In the genomic region with DNA sequence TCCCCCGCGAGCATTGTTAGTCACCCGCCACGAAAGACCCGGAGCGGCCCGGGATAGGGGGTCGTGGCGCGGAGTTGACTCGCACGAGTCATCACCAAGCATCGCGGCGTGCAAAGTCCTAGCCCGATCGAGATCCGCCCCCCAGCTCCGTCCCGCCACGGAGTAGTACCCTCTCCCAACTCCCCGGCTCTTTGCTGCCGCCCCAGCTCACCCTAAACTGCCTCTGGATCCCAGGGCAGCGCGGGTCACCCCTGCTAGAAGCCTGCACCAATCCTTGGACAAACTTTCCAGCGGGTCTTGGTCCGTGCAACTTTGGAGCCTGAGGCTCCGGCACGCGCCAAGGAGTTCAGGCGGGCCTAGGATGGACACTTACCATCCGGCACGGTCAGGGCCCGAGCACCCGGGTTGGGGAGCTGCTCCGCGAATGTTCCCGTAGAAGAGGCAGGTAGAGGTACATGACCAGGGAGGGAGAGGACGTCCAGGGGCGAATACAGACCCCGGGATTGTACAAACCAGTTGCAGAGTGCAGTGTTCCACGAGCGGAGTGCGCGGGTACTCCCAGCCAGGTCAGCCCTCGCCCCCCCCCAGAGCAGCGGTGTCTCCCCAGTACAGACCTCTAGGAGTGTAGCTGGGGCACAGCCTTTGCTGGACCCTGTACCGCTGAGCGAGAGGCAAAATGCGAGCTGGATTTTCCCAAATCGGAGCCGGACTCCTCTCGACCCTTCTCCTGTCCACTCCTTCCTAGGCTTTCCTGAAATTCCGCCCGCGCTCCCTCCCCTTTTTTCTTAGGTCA, we compare ENCODE assay signal across 8 mouse cellular contexts. TPM values are rescaled to one million over a fixed set of nuclear protein-coding genes. Genes with fewer than 3 reads are reported as not detected.
DNase-seq lines count a peak whose midpoint lies in the region; ATAC-seq and TF ChIP-seq lines count a peak whose summit lies in the region.

No protein-coding gene starts in this region.

- TF ChIP-seq CTCF in left cerebral cortex, adult 2 months (IDR thresholded peaks at IDR 0.05): no peak

- ATAC-seq in inflammation-experienced regulatory T-cells, adult 6 months: peak; percentile 32
- peak; percentile 63 for ATAC-seq in liver, embryonic 15.5 days (ENCODE audit: insufficient read depth)
- peak; percentile 88 for ATAC-seq in neural tube, embryonic 13.5 days (ENCODE audit: low read depth)

- under 1% methylated on average over 56 of the region's 56 CpGs for WGBS in liver, embryonic 15.5 days (ENCODE audit: insufficient replicate concordance)
- WGBS in neural tube, embryonic 13.5 days: under 1% methylated on average over 56 of the region's 56 CpGs

- H3K27me3 ChIP-seq in liver, embryonic 15.5 days: peaks cover 42% of the 10 kb centered on the region
- H3K27me3 ChIP-seq in neural tube, embryonic 13.5 days: peaks cover 23% of the 10 kb centered on the region

- peaks cover 19% of the 10 kb centered on the region; the same call in 1 of the 2 replicates for H3K4me1 ChIP-seq in liver, embryonic 15.5 days (replicated peaks)
- H3K4me1 ChIP-seq in neural tube, embryonic 13.5 days (replicated peaks): peaks cover 28% of the 10 kb centered on the region

- H3K4me2 ChIP-seq in liver, embryonic 15.5 days: peak overlapping the region; percentile 75
- peak overlapping the region; percentile 70 for H3K4me2 ChIP-seq in neural tube, embryonic 13.5 days

- no peak for DNase-seq in left cerebral cortex, adult 2 months (ENCODE audit: extremely low spot score in 1 of 2, low spot score in 2 of 2)
- no peak for DNase-seq in left cerebral cortex, postnatal 25 days (ENCODE audit: low spot score in 2 of 2)
- peak; percentile 74 to 85 for DNase-seq in cerebellum, postnatal 10 days
- peak; percentile 67 for DNase-seq in gastrocnemius, postnatal 10 days
- DNase-seq in frontal cortex, adult 2 months (ENCODE audit: extremely low spot score in 1 of 2, low spot score in 1 of 2): no peak

- H3K4me3 ChIP-seq in left cerebral cortex, adult 2 months: peak overlapping the region; percentile 50
- H3K4me3 ChIP-seq in liver, embryonic 15.5 days (replicated peaks): peak overlapping the region; percentile 54
- peak overlapping the region; percentile 52 for H3K4me3 ChIP-seq in neural tube, embryonic 13.5 days

- no peak overlapping the region for H3K27ac ChIP-seq in left cerebral cortex, adult 2 months
- H3K27ac ChIP-seq in liver, embryonic 15.5 days (replicated peaks): no peak overlapping the region
- no peak overlapping the region for H3K27ac ChIP-seq in neural tube, embryonic 13.5 days (replicated peaks)

- intact Hi-C loops in left cerebral cortex, adult 2 months (cut with DNase I): no loop called here
- intact Hi-C loops in left cerebral cortex, postnatal 25 days (cut with DNase I): no loop called here

- H3K9me3 ChIP-seq in liver, embryonic 15.5 days (replicated peaks): no peaks in the 10 kb centered on the region
- no peaks in the 10 kb centered on the region for H3K9me3 ChIP-seq in neural tube, embryonic 13.5 days

- no peaks in the 10 kb centered on the region for H3K36me3 ChIP-seq in liver, embryonic 15.5 days (replicated peaks)
- no peaks in the 10 kb centered on the region for H3K36me3 ChIP-seq in neural tube, embryonic 13.5 days

- peak overlapping the region; percentile 7; the same call in 1 of the 2 replicates for H3K9ac ChIP-seq in liver, embryonic 15.5 days
- H3K9ac ChIP-seq in neural tube, embryonic 13.5 days: peak overlapping the region; percentile 64

RNA-seq across cellular contexts. Expression of a gene that starts 21.8 kb away (rescaled TPM):
- 10 to 100 TPM; 14.4 to 15.4 TPM for total RNA-seq in left cerebral cortex, adult 2 months (2021)
- 10 to 100 TPM; 21.1 to 26.0 TPM for total RNA-seq in left cerebral cortex, postnatal 25 days (2021)
- total RNA-seq in gastrocnemius, postnatal 10 days (2021): 10 to 100 TPM; 15.3 to 26.2 TPM
- polyA plus RNA-seq in inflammation-experienced regulatory T-cells, adult 6 months (2017; shearing (Covaris generic)): 1 to 10 TPM; 2.6 to 9.0 (median 8.5) TPM
- polyA plus RNA-seq in liver, embryonic 15.5 days (2015; fragmentation: Nextera tagmentation; extraction: Ambion mirVana): 1.6 and 2.3 TPM in 2 replicates
- polyA plus RNA-seq in neural tube, embryonic 13.5 days (2015; fragmentation: Nextera tagmentation; extraction: Ambion mirVana): 30.4 and 39.0 TPM in 2 replicates
- 4.0 and 4.3 TPM in 2 replicates for polyA plus RNA-seq in frontal cortex, adult 2 months (2012; rRNA removed)

RNA-seq across cellular contexts. Expression of a gene that starts 33.4 kb away (rescaled TPM):
- total RNA-seq in left cerebral cortex, adult 2 months (2021): 10 to 100 TPM; 36.4 to 38.5 TPM
- 10 to 100 TPM; 37.4 to 41.9 TPM for total RNA-seq in left cerebral cortex, postnatal 25 days (2021)
- 10 to 100 TPM; 19.8 to 22.0 TPM for total RNA-seq in gastrocnemius, postnatal 10 days (2021)
- polyA plus RNA-seq in inflammation-experienced regulatory T-cells, adult 6 months (2017; shearing (Covaris generic)): 1 to 10 TPM; 2.9 to 5.1 (median 3.1) TPM
- polyA plus RNA-seq in liver, embryonic 15.5 days (2015; fragmentation: Nextera tagmentation; extraction: Ambion mirVana): 7.8 and 8.1 TPM in 2 replicates
- polyA plus RNA-seq in neural tube, embryonic 13.5 days (2015; fragmentation: Nextera tagmentation; extraction: Ambion mirVana): 15.4 and 15.7 TPM in 2 replicates
- polyA plus RNA-seq in frontal cortex, adult 2 months (2012; rRNA removed): 34.4 and 37.9 TPM in 2 replicates

RNA-seq across cellular contexts. Expression of a gene that starts 59.8 kb away (rescaled TPM):
- total RNA-seq in left cerebral cortex, adult 2 months (2021): 1 to 10 TPM in 1 of 2 experiments, under 1 TPM in 1; 0.91 to 1.9 TPM
- 1 to 10 TPM; 1.7 to 1.9 TPM for total RNA-seq in left cerebral cortex, postnatal 25 days (2021)
- total RNA-seq in gastrocnemius, postnatal 10 days (2021): 1 to 10 TPM; 1.9 to 3.4 TPM
- polyA plus RNA-seq in inflammation-experienced regulatory T-cells, adult 6 months (2017; shearing (Covaris generic)): 1 to 10 TPM; 1.6 to 9.8 (median 3.6) TPM
- 24.4 TPM in 2 replicates for polyA plus RNA-seq in liver, embryonic 15.5 days (2015; fragmentation: Nextera tagmentation; extraction: Ambion mirVana)
- polyA plus RNA-seq in neural tube, embryonic 13.5 days (2015; fragmentation: Nextera tagmentation; extraction: Ambion mirVana): 5.8 and 6.4 TPM in 2 replicates
- 3.2 and 3.6 TPM in 2 replicates for polyA plus RNA-seq in frontal cortex, adult 2 months (2012; rRNA removed)

Comparison
In these comparisons a context has a peak if more than half of its experiments do, and no peak if none do; other contexts are left out.
1. DNase-seq: peak in cerebellum, postnatal 10 days (2 of 2) and gastrocnemius, postnatal 10 days (single experiment); none in left cerebral cortex, adult 2 months (0 of 2), left cerebral cortex, postnatal 25 days (0 of 2) and frontal cortex, adult 2 months (0 of 2).
2. ATAC-seq: peak in every context shown above with its lines; median percentile 88 in neural tube, embryonic 13.5 days; 63 in liver, embryonic 15.5 days; 32 in inflammation-experienced regulatory T-cells, adult 6 months.
3. Peak in every context shown above with its lines, with median percentiles within 50 percentile points of each other: H3K4me3 ChIP-seq.